In genomic region chr4:98118126-98118525, GRCm38 (mm10) we compare ENCODE assay signal across 13 mouse cellular contexts.
"Had no signal": no experiment of that assay in that cellular context is flagged by ENCODE, and none has a peak within 500 bp of the region (broad histone marks: within the 10 kb centered on the region; RNA-seq: fewer than 3 reads in every experiment).

No protein-coding gene starts in this region.

- H3K4me1 ChIP-seq: liver, embryonic 12.5 days had no signal

- H3K27ac ChIP-seq: kidney, postnatal 0 days; limb, embryonic 15.5 days; liver, embryonic 12.5 days; midbrain, embryonic 12.5 days had no signal

- DNase-seq: kidney, adult 8-10 months; kidney, postnatal 36 days; layer of hippocampus, adult 9-11 months; layer of hippocampus, postnatal 36 days; lung, embryonic 14.5 days; lung, postnatal 14 days; right cerebral cortex, adult 18-20 months; right cerebral cortex, postnatal 25 days; thymus, postnatal 4 days had no signal

- H3K27me3 ChIP-seq: limb, embryonic 15.5 days; liver, embryonic 12.5 days; midbrain, embryonic 12.5 days had no signal

- H3K4me2 ChIP-seq: limb, embryonic 15.5 days; liver, embryonic 12.5 days; lung, embryonic 14.5 days; midbrain, embryonic 12.5 days had no signal

- H3K36me3 ChIP-seq: liver, embryonic 12.5 days; midbrain, embryonic 12.5 days had no signal

- H3K9me3 ChIP-seq: limb, embryonic 15.5 days; liver, embryonic 12.5 days; midbrain, embryonic 12.5 days had no signal

- H3K9ac ChIP-seq: limb, embryonic 15.5 days; liver, embryonic 12.5 days; lung, embryonic 14.5 days; midbrain, embryonic 12.5 days had no signal

- H3K4me3 ChIP-seq: limb, embryonic 15.5 days; liver, embryonic 12.5 days; midbrain, embryonic 12.5 days had no signal

- ATAC-seq: liver, embryonic 12.5 days had no signal
